Mouse (Mus musculus) heart, embryonic 16.5 days (tissue): ENCODE results near the gene Fam192a. TPM values are rescaled to one million over a fixed set of nuclear protein-coding genes. Genes with fewer than 3 reads are reported as not detected.
A peak's percentile ranks its signal among the peaks of the same experiment; 100 is the strongest.

Experiments used
- ATAC-seq: fragments of 200-750 bp; cut with Nextera tagmentation; replicated peaks from 2 replicates; pipeline ENCODE4 v1.8.0; 2017; ENCODE audit warnings: moderate number of reproducible peaks; ENCODE audit not compliant: insufficient read depth, low FRiP score; ENCODE audit errors: extremely low read depth
- H3K27ac ChIP-seq: fragments of 300-500 bp; sonication (generic); 2 replicates; pipeline ENCODE4 v1.5.1; 2014; ENCODE audit warnings: mild to moderate bottlenecking, low read length, control low read depth, moderate library complexity
- H3K27me3 ChIP-seq: fragments of 300-500 bp; sonication (generic); 2 replicates; pipeline ENCODE4 v1.6.1; 2014; ENCODE audit warnings: low read length, mixed read lengths; ENCODE audit not compliant: control insufficient read depth, insufficient read depth
- H3K36me3 ChIP-seq: fragments of 300-500 bp; sonication (generic); 2 replicates; pipeline ENCODE4 v1.6.1; 2014; ENCODE audit not compliant: control insufficient read depth, insufficient read depth
- H3K4me1 ChIP-seq: fragments of 300-500 bp; sonication (generic); 2 replicates; pipeline ENCODE4 v1.6.1; 2014; ENCODE audit warnings: low read length, mixed read lengths; ENCODE audit not compliant: control insufficient read depth, insufficient read depth
- H3K4me2 ChIP-seq: fragments of 300-500 bp; sonication (generic); 2 replicates; pipeline ENCODE4 v1.6.1; 2014; ENCODE audit warnings: low read depth, mild to moderate bottlenecking, control low read depth, low read length
- H3K4me3 ChIP-seq: fragments of 300-500 bp; sonication (generic); 2 replicates; pipeline ENCODE4 v1.5.1; 2014; ENCODE audit warnings: mild to moderate bottlenecking, control low read depth, low read length
- H3K9ac ChIP-seq: fragments of 300-500 bp; sonication (generic); 2 replicates; pipeline ENCODE4 v1.6.1; 2014; ENCODE audit warnings: low read length, control low read depth
- H3K9me3 ChIP-seq: fragments of 300-500 bp; sonication (generic); replicated peaks from 2 replicates; pipeline ENCODE4 v1.6.1; 2016; ENCODE audit warnings: low read length; ENCODE audit not compliant: control insufficient read depth
- WGBS: fragments of 180-500 bp; shearing (Covaris S2); extraction: QIAGEN DNeasy Blood & Tissue Kit; methylation state at CpG from one replicate; pipeline ENCODE4 v1.1.7; 2014; 5-methylcytosine and 5-hydroxymethylcytosine counted together
- polyA plus RNA-seq: library from polyadenylated mRNA; unstranded; fragments of >200 nt; fragmentation: Nextera tagmentation; extraction: Ambion mirVana; gene quantifications from 2 replicates; pipeline ENCODE4 v1.2.1, GENCODE M21; 2015

Gene Fam192a
- polyA plus RNA-seq, result 34.7 and 42.1 TPM in 2 replicates

DNA sequence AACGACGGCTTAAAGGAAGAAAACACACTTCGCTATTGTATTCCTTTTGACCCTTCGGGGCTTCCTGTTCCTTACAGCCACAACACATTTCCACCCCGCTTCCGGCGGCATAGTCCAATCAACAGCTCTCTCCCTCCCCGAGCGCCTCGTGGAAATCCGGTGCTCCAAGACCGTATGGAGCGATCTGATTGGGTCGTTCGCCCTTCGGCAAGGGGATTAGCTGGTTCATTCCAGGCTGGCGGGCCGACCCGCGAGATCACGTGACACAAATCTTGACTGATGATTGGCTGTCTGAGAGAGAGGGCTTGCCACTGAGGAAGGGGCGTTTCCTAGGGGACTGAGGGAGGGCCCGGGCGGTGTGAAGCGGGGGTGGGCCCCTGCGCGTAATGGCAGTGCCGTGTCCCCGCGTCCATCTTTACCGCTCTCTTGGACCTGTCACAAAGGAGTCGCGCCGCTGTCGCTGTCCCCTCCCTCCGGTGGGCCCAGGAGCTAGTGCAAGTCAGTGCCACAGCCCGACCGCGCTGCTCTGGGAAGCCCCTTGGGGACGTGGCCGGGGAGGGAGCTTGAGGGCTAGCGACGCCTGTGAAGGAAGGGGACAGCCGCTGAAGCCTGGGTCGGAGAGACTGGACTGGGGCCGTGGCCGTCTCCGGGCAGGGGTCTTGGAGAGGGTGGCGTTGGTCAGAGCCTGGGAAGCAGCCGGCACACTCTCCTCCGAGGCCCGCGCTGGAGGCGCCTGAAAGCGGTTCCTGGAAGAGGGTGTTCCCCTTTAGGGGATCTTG, at the start of gene Fam192a, which contains the start of gene Rspry1:
Fam192a (minus strand) TSS at position 391 of the 779 bp plus-strand sequence.
Rspry1 (plus strand) TSS at position 331 of the 779 bp plus-strand sequence.
- no peaks in the 10 kb centered on the region for H3K27me3 ChIP-seq
- H3K9me3 ChIP-seq, result no peaks in the 10 kb centered on the region
- H3K4me2 ChIP-seq, result peak within 1 kb of the TSS; percentile 95
- peak within 1 kb of the TSS; percentile 90 for H3K9ac ChIP-seq
- WGBS, result under 1% methylated on average over 55 of the region's 55 CpGs
- H3K36me3 ChIP-seq, result no peaks in the 10 kb centered on the region
- peak within 1 kb of the TSS; percentile 80 for H3K4me3 ChIP-seq
- peak; percentile 100 for ATAC-seq
- H3K27ac ChIP-seq, result peak within 1 kb of the TSS; percentile 85
- H3K4me1 ChIP-seq, result peaks cover 16% of the 10 kb centered on the region

DNA sequence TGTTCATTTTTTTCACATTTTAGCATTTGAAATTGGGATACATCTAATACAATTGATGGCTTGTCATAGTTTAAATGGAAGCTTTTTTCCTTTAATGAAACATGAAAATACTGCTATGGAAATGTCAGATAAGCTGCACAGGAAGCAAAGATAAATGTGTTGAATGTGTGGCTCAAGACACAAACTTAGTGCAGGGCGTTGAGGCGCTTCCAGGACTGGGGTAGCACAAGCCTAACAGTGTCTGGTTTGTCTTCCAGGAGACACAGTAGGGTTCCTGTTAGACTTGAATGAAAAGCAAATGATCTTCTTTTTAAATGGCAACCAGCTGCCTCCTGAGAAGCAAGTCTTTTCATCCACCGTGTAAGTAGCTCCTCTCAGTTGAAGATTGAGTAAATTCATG, 47.7 kb upstream of the Fam192a start:
- WGBS, result 71% methylated on average over 3 of the region's 3 CpGs
- no peaks in the 10 kb centered on the region for H3K4me1 ChIP-seq
- no peak overlapping the region for H3K27ac ChIP-seq
- H3K9me3 ChIP-seq, result no peaks in the 10 kb centered on the region
- no peak overlapping the region for H3K9ac ChIP-seq
- no peak overlapping the region for H3K4me3 ChIP-seq
- peaks cover 36% of the 10 kb centered on the region for H3K36me3 ChIP-seq
- no peaks in the 10 kb centered on the region for H3K27me3 ChIP-seq
- ATAC-seq, result no peak
- no peak overlapping the region for H3K4me2 ChIP-seq

DNA sequence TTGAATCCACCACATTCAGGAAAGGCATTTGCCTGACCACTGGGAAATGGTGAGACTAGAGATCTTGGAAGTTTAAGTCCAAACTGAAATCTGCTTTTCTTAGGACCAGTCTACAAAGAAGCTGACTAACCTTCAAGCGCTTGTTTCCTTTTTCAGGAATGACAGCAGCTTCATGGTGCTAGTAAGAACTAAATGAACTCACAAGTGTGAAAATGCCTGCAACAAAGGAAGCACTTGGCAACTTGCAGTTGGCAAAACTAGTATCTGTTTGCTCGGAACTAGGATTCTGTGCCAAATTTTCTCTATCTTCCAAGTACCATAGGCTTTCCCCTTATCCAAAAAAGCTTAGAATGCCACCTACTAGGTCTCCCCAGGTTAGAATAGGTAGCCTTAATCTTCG, 44.4 kb upstream of the Fam192a start:
- H3K4me1 ChIP-seq, result no peaks in the 10 kb centered on the region
- no peak overlapping the region for H3K9ac ChIP-seq
- no peaks in the 10 kb centered on the region for H3K9me3 ChIP-seq
- WGBS, result 92% methylated on average over 3 of the region's 3 CpGs
- H3K27me3 ChIP-seq, result no peaks in the 10 kb centered on the region
- H3K4me3 ChIP-seq, result no peak overlapping the region
- no peak overlapping the region for H3K4me2 ChIP-seq
- ATAC-seq, result no peak
- H3K27ac ChIP-seq, result no peak overlapping the region
- peaks cover 26% of the 10 kb centered on the region for H3K36me3 ChIP-seq

DNA sequence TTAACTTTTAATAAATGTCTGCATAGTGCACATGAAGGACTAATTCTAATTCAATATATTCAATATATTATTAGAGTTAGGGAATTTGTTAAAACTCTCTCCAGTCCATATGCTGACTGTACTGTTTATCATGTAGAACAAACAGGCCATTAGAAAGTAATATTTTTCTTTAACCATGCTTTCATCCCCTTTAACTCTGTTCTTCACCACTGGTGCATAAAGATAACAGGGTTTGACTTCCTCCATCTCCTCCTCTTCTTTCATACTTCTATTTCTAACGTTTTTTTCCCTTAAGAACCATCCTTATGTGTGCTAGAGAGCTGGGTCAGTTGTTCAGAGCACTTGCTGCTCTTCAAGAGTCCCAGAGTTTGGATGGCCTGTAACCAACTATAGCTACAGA, 43.4 kb upstream of the Fam192a start:
- Histone ChIP-seq H3K36me3 (peaks cover 31% of the 10 kb centered on the region), H3K27ac (no peak overlapping the region), H3K4me2 (no peak overlapping the region), H3K4me1 (no peaks in the 10 kb centered on the region), H3K9ac (no peak overlapping the region), H3K4me3 (no peak overlapping the region), H3K9me3 (no peaks in the 10 kb centered on the region), H3K27me3 (no peaks in the 10 kb centered on the region)
- no peak for ATAC-seq
- 38% methylated on average over 1 of the region's 1 CpGs for WGBS

DNA sequence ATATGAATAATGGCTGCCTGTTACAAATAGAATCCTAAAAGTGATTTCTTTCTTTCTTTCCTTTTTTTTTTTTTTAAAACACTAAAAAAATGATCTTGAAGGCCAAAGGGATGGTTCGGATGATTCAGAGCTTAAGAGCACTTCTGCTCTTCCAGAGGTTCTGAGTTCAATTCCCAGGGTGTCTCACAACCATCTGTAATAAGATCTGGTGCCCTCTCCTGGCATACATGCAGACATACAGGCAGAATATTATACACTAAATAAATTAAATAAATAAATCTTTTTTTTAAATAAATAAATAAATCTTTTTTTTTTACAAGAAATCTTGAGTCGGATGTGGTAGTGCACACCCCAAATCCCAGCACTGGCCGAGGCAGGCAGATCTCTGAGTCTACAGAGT, 40.1 kb upstream of the Fam192a start:
- H3K27ac ChIP-seq, result no peak overlapping the region
- H3K27me3 ChIP-seq, result no peaks in the 10 kb centered on the region
- no peak for ATAC-seq
- H3K36me3 ChIP-seq, result peaks cover 41% of the 10 kb centered on the region
- WGBS, result 97% methylated on average over 3 of the region's 3 CpGs
- no peaks in the 10 kb centered on the region for H3K4me1 ChIP-seq
- H3K4me2 ChIP-seq, result no peak overlapping the region
- no peak overlapping the region for H3K9ac ChIP-seq
- no peaks in the 10 kb centered on the region for H3K9me3 ChIP-seq
- no peak overlapping the region for H3K4me3 ChIP-seq

DNA sequence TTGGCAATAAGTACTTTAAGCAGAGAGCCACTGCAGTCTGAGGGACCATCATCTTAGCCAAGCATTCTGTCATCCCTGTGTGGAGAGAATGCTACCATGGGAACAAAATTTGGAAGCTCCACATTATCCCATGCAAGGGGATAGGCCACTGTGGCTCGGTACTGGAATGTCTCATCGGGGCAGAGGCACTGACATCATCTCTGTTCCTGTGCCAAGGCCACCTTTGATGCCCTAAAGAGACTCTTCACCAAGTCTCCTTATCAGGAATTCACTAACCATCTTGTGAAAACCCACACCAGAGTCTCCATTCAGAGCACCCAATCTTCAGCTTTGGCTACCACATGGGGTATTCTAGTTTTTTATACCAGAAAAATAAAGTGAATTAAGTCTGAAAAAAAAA, 39.4 kb upstream of the Fam192a start:
- no peak for ATAC-seq
- peaks cover 40% of the 10 kb centered on the region for H3K36me3 ChIP-seq
- H3K4me3 ChIP-seq, result no peak overlapping the region
- H3K4me1 ChIP-seq, result no peaks in the 10 kb centered on the region
- 66% methylated on average over 2 of the region's 2 CpGs for WGBS
- no peak overlapping the region for H3K27ac ChIP-seq
- no peaks in the 10 kb centered on the region for H3K9me3 ChIP-seq
- H3K9ac ChIP-seq, result no peak overlapping the region
- H3K27me3 ChIP-seq, result no peaks in the 10 kb centered on the region
- H3K4me2 ChIP-seq, result no peak overlapping the region

DNA sequence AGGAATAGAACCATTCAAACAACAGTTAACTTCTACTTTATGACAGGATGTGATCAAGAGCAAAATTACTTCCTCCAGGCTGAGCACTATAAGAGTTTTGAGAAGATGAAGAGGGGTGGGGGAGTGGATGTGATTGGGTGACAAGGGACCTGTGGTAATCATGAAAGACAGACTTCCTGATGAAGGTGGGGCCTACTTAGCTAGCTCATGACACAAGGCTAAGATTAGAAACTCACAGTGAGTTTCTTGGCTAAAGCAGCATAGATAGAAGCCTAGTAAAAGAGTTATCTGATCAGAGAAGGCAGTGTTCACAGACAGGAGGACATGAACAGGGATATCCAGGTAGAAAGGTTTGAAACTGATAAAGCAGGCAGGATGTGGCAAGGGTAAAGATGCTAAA, 32.4 kb upstream of the Fam192a start:
- no peaks in the 10 kb centered on the region for H3K9me3 ChIP-seq
- H3K4me3 ChIP-seq, result no peak overlapping the region
- H3K36me3 ChIP-seq, result peaks cover 32% of the 10 kb centered on the region
- no peak for ATAC-seq
- H3K9ac ChIP-seq, result no peak overlapping the region
- no peaks in the 10 kb centered on the region for H3K4me1 ChIP-seq
- no peak overlapping the region for H3K27ac ChIP-seq
- H3K27me3 ChIP-seq, result no peaks in the 10 kb centered on the region
- no peak overlapping the region for H3K4me2 ChIP-seq

DNA sequence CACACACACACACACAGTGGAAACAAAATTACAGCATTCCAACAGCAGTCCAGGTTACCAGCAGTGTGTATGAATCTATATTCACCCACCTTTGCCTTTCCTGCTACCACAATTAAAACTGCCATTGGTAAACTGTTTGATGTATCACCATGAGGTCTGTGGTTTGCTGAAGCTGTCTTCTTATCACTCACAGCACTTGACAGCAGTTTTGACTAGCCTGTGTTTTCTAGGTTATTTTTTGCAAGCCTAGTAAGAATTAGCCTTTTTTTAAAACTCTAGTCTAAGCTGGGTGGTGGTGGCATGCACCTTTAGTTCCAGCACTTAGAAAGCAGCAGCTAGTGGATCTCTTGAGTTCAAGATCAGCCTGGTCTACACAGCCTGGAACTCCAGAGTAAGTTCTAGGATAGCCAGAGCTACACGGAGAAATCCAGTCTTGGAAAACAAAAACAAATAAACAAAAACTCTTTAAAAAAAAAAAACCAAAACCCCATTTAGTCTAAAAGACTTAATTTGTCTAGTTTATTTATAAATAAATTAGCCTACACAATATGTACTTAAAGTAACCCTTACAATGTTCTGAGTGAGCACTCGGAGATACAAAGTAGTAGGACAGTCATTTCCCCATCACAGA, 31.9 kb upstream of the Fam192a start:
- Histone ChIP-seq H3K9me3 (no peaks in the 10 kb centered on the region), H3K9ac (no peak overlapping the region), H3K27me3 (no peaks in the 10 kb centered on the region), H3K27ac (no peak overlapping the region), H3K36me3 (peaks cover 28% of the 10 kb centered on the region; the same call in 1 of the 2 replicates), H3K4me3 (no peak overlapping the region), H3K4me2 (no peak overlapping the region), H3K4me1 (no peaks in the 10 kb centered on the region)
- ATAC-seq, result no peak
- WGBS, result 91% methylated on average over 2 of the region's 2 CpGs

DNA sequence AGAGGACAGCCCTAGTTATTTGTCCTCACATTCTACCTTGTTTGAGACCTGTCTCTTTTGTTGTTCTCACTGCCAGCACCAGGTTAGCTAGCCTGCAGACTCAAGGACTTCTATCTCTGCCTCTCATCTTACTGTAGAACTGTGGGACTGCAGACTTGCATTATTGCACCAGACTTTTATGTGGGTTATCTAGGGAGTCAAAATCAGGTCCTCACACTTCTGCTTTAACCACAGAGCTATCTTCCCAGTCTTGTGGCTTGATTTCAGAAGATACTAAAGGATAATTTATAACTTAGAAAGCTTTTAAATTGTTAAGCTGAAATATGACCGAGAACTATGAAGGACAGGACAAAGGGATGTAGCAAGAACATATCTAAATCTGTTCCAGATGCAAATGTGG, 23.1 kb upstream of the Fam192a start:
- H3K27ac ChIP-seq, result no peak overlapping the region
- no peaks in the 10 kb centered on the region for H3K4me1 ChIP-seq
- no peaks in the 10 kb centered on the region for H3K9me3 ChIP-seq
- H3K27me3 ChIP-seq, result no peaks in the 10 kb centered on the region
- 86% methylated on average over 1 of the region's 1 CpGs for WGBS
- H3K36me3 ChIP-seq, result peaks cover 6% of the 10 kb centered on the region; the same call in 1 of the 2 replicates
- no peak for ATAC-seq
- no peak overlapping the region for H3K4me3 ChIP-seq
- no peak overlapping the region for H3K9ac ChIP-seq
- no peak overlapping the region for H3K4me2 ChIP-seq
